In genomic region chr2:23996830-23997229, GRCm38 (mm10) we compare ENCODE assay signal across 26 mouse cellular contexts. TPM values are rescaled to one million over a fixed set of nuclear protein-coding genes. Genes with fewer than 3 reads are reported as not detected.
DNase-seq lines count a peak whose midpoint lies in the region; ATAC-seq and TF ChIP-seq lines count a peak whose summit lies in the region.
"Had no signal": no experiment of that assay in that cellular context is flagged by ENCODE, and none has a peak within 500 bp of the region (broad histone marks: within the 10 kb centered on the region; RNA-seq: fewer than 3 reads in every experiment).

No protein-coding gene starts in this region.

- DNase-seq in heart, adult 8-10 months (ENCODE audit: low spot score): peak; percentile 0
- DNase-seq in heart, postnatal 4 days: no peak
- no peak for DNase-seq in ES-E14 (ENCODE audit: low read depth, low spot score)
- DNase-seq in Muller cell, postnatal 12 days (ENCODE audit: inconsistent ontology term): no peak
- no peak for DNase-seq in heart, embryonic 10.5 days (ENCODE audit: low spot score)
- DNase-seq: adrenal gland, adult 8-10 months; adrenal gland, postnatal 25 days; cerebellum, adult 11-12 months; cerebellum, adult 8-10 months; cerebellum, postnatal 10 days; cerebellum, postnatal 36 days; embryo, embryonic 11 days; gastrocnemius, postnatal 10 days; gastrocnemius, postnatal 36 days; heart, adult 2 months; heart, postnatal 14 days had no signal

- in situ Hi-C loops in ES-E14 (cut with MboI; ENCODE audit: low sequenced_read_pairs in 2 of 2, unreplicated experiment in 2 of 2): no loop called here

- H3K36me3 ChIP-seq in ES-E14 (ENCODE audit: control insufficient read depth, insufficient read depth, low read length, poor library complexity, severe bottlenecking): no peaks in the 10 kb centered on the region
- H3K36me3 ChIP-seq in heart, embryonic 10.5 days: no peaks in the 10 kb centered on the region
- H3K36me3 ChIP-seq: forebrain, embryonic 10.5 days; heart, embryonic 12.5 days; heart, embryonic 15.5 days; hindbrain, embryonic 12.5 days; hindbrain, embryonic 15.5 days had no signal

- H3K27ac ChIP-seq in ES-E14 (ENCODE audit: insufficient read depth, low read depth, low read length, poor library complexity, severe bottlenecking): no peak overlapping the region
- H3K27ac ChIP-seq in heart, embryonic 10.5 days: no peak overlapping the region
- H3K27ac ChIP-seq: forebrain, embryonic 10.5 days; forebrain, embryonic 13.5 days; heart, adult 2 months; heart, embryonic 15.5 days; hindbrain, embryonic 12.5 days; hindbrain, embryonic 15.5 days had no signal

- ATAC-seq in megakaryocyte progenitor cell, adult 5-6 weeks (replicated peaks; ENCODE audit: poor library complexity): peak; percentile 34; the same call in 1 of the 2 replicates
- ATAC-seq: activated CD4-positive, CD25-positive, alpha-beta regulatory T cell, adult 4 months; forebrain, embryonic 13.5 days; forebrain, embryonic 16.5 days; intestine, postnatal 0 days had no signal

- no peak overlapping the region for H3K4me3 ChIP-seq in ES-E14 (ENCODE audit: insufficient read depth in 1 of 2, low read depth in 1 of 2, low read length in 2 of 2, poor library complexity in 1 of 2, severe bottlenecking in 1 of 2)
- no peak overlapping the region for H3K4me3 ChIP-seq in heart, embryonic 10.5 days
- H3K4me3 ChIP-seq: forebrain, embryonic 10.5 days; forebrain, embryonic 13.5 days; heart, adult 2 months; heart, embryonic 12.5 days; heart, embryonic 15.5 days; hindbrain, embryonic 12.5 days; hindbrain, embryonic 15.5 days had no signal

- WGBS in heart, embryonic 10.5 days: 62% methylated on average over 2 of the region's 2 CpGs

- peaks cover 0 to 3% of the 10 kb centered on the region in 2 experiments; a peak in 3 of 4 replicates for H3K4me1 ChIP-seq in ES-E14 (ENCODE audit: control insufficient read depth in 2 of 2, insufficient read depth in 2 of 2, low read length in 2 of 2, poor library complexity in 1 of 2)
- H3K4me1 ChIP-seq in heart, embryonic 10.5 days: no peaks in the 10 kb centered on the region
- H3K4me1 ChIP-seq: forebrain, embryonic 10.5 days; forebrain, embryonic 13.5 days; heart, embryonic 12.5 days; heart, embryonic 15.5 days; hindbrain, embryonic 12.5 days; hindbrain, embryonic 15.5 days had no signal

- no peaks in the 10 kb centered on the region for H3K9me3 ChIP-seq in ES-E14 (ENCODE audit: control insufficient read depth, insufficient read depth, low read depth, low read length)
- no peaks in the 10 kb centered on the region for H3K9me3 ChIP-seq in heart, embryonic 10.5 days
- H3K9me3 ChIP-seq: forebrain, embryonic 10.5 days; forebrain, embryonic 13.5 days; heart, embryonic 12.5 days; heart, embryonic 15.5 days; hindbrain, embryonic 12.5 days; hindbrain, embryonic 15.5 days had no signal

- H3K27me3 ChIP-seq in heart, embryonic 10.5 days (ENCODE audit: insufficient read depth, poor library complexity, severe bottlenecking): no peaks in the 10 kb centered on the region
- H3K27me3 ChIP-seq: forebrain, embryonic 13.5 days; heart, embryonic 12.5 days; heart, embryonic 15.5 days; hindbrain, embryonic 12.5 days; hindbrain, embryonic 15.5 days had no signal

- no peak overlapping the region for H3K9ac ChIP-seq in ES-E14 (ENCODE audit: insufficient read depth, low read depth, low read length, poor library complexity, severe bottlenecking)
- H3K9ac ChIP-seq: forebrain, embryonic 13.5 days; heart, embryonic 12.5 days; heart, embryonic 15.5 days; hindbrain, embryonic 12.5 days; hindbrain, embryonic 15.5 days had no signal

TF ChIP-seq in ES-E14, 5 proteins besides CTCF, POLR2A, EP300 and RAD21:
- TF ChIP-seq CHD2 (IDR thresholded peaks at IDR 0.05; ENCODE audit: low read depth, low read length): no peak
- TF ChIP-seq MAFK (IDR thresholded peaks at IDR 0.05; ENCODE audit: insufficient read depth, low read depth, low read length): peak; percentile 57; the same call in 1 of the 2 replicates
TF ChIP-seq in ES-E14: peak in this region for 1.

RNA-seq across cellular contexts. Expression of gene Hnmt, which starts 52.4 kb away (rescaled TPM):
- total RNA-seq in heart, adult 8-10 months (2022): 10 to 100 TPM; 15.9 to 22.8 (median 19.4) TPM
- 1 to 10 TPM; 5.7 to 7.9 TPM for total RNA-seq in heart, postnatal 4 days (2021)
- not detected in 2 replicates for total RNA-seq in ES-E14 (2012; rRNA removed)
- total RNA-seq in megakaryocyte progenitor cell, adult 5-6 weeks (2015): 23.8 and 34.0 TPM in 2 replicates
- total RNA-seq in megakaryocyte progenitor cell, adult 5-6 weeks (2017): 63.9 and 71.5 TPM in 2 replicates
- 2.0 and 3.8 TPM in 2 replicates for polyA plus RNA-seq in heart, embryonic 10.5 days (2016; fragmentation: Nextera tagmentation; extraction: Ambion mirVana)
- polyA plus RNA-seq: activated CD4-positive, CD25-positive, alpha-beta regulatory T cell, adult 4 months had no signal
